Mouse (Mus musculus) midbrain, embryonic 13.5 days (tissue): Measurements from ENCODE around the gene Klf16. TPM values are rescaled to one million over a fixed set of nuclear protein-coding genes. Genes with fewer than 3 reads are reported as not detected.

ENCODE experiments used
- ATAC-seq: fragments of 200-750 bp; cut with Nextera tagmentation; 2 replicates; pipeline ENCODE4 v1.8.0; 2017; ENCODE audit warnings: mild to moderate bottlenecking, moderate TSS enrichment, moderate library complexity
- H3K27ac ChIP-seq: fragments of 300-500 bp; sonication (generic); 2 replicates; pipeline ENCODE4 v1.5.1; 2015; ENCODE audit warnings: inconsistent platforms, mild to moderate bottlenecking, moderate library complexity
- H3K27me3 ChIP-seq: fragments of 300-500 bp; sonication (generic); 2 replicates; pipeline ENCODE4 v1.6.1; 2015; ENCODE audit warnings: mild to moderate bottlenecking, inconsistent platforms
- H3K36me3 ChIP-seq: fragments of 300-500 bp; sonication (generic); 2 replicates; pipeline ENCODE4 v1.6.1; 2015; ENCODE audit warnings: mild to moderate bottlenecking, inconsistent platforms
- H3K4me1 ChIP-seq: fragments of 300-500 bp; sonication (generic); replicated peaks from 2 replicates; pipeline ENCODE4 v1.6.1; 2015; ENCODE audit warnings: inconsistent platforms
- H3K4me2 ChIP-seq: fragments of 300-500 bp; sonication (generic); replicated peaks from 2 replicates; pipeline ENCODE4 v1.6.1; 2015; ENCODE audit warnings: moderate library complexity, mild to moderate bottlenecking, inconsistent platforms
- H3K4me3 ChIP-seq: fragments of 300-500 bp; sonication (generic); replicated peaks from 2 replicates; pipeline ENCODE4 v1.5.1; 2015; ENCODE audit warnings: mild to moderate bottlenecking, inconsistent platforms
- H3K9ac ChIP-seq: fragments of 300-500 bp; sonication (generic); replicated peaks from 2 replicates; pipeline ENCODE4 v1.6.1; 2015; ENCODE audit warnings: mild to moderate bottlenecking, inconsistent platforms
- H3K9me3 ChIP-seq: fragments of 300-500 bp; sonication (generic); 2 replicates; pipeline ENCODE4 v1.6.1; 2016; ENCODE audit warnings: mild to moderate bottlenecking, inconsistent platforms
- WGBS: fragments of 180-500 bp; shearing (Covaris S2); methylation state at CpG from one replicate; pipeline ENCODE4 v1.1.7; 2015; 5-methylcytosine and 5-hydroxymethylcytosine counted together
- polyA plus RNA-seq: library from polyadenylated mRNA; unstranded; fragments of >200 nt; fragmentation: Nextera tagmentation; extraction: Ambion mirVana; gene quantifications from 2 replicates; pipeline ENCODE4 v1.2.1, GENCODE M21; 2015

Klf16 gene
- polyA plus RNA-seq, 1 experiment from 2014 or later = 4.5 TPM

- ATAC-seq = no peak
- Histone ChIP-seq H3K36me3 (peaks cover 38% of the 10 kb centered on the region), H3K9ac (no peak overlapping the region), H3K9me3 (no peaks in the 10 kb centered on the region), H3K27ac (no peak overlapping the region), H3K4me3 (no peak overlapping the region), H3K4me1 (peaks cover 30% of the 10 kb centered on the region), H3K27me3 (no peaks in the 10 kb centered on the region), H3K4me2 (no peak overlapping the region)
- 90% methylated on average over 5 of the region's 5 CpGs for WGBS
Observed at GRCm38 (mm10) chr10:80583047-80583446, 5.9 kb upstream of the Klf16 start.

GRCm38 (mm10) chr10:80578911-80579310 is 1.8 kb upstream of the Klf16 start:
- no peaks in the 10 kb centered on the region for H3K9me3 ChIP-seq
- peak overlapping the region; percentile 95; the same call in 1 of the 2 replicates for H3K4me2 ChIP-seq
- H3K27me3 ChIP-seq = no peaks in the 10 kb centered on the region
- peaks cover 11% of the 10 kb centered on the region for H3K36me3 ChIP-seq
- WGBS = 5% methylated on average over 8 of the region's 8 CpGs
- H3K9ac ChIP-seq = no peak overlapping the region
- H3K4me3 ChIP-seq = no peak overlapping the region
- no peak overlapping the region for H3K27ac ChIP-seq
- ATAC-seq = no peak
- H3K4me1 ChIP-seq = peaks cover 44% of the 10 kb centered on the region

- WGBS = under 1% methylated on average over 29 of the region's 29 CpGs
- Histone ChIP-seq H3K9ac (peak overlapping the region; percentile 84), H3K4me3 (peak overlapping the region; percentile 75), H3K4me2 (peak overlapping the region; percentile 95), H3K4me1 (peaks cover 51% of the 10 kb centered on the region), H3K27me3 (no peaks in the 10 kb centered on the region), H3K9me3 (no peaks in the 10 kb centered on the region), H3K27ac (peak overlapping the region; percentile 82), H3K36me3 (peaks cover 4% of the 10 kb centered on the region; the same call in 1 of the 2 replicates)
- peak; percentile 41 for ATAC-seq
Observed at GRCm38 (mm10) chr10:80578131-80578750, 1.1 kb upstream of the Klf16 start.

GRCm38 (mm10) chr10:80576351-80577194 is 548 bp downstream of the Klf16 start:
- Histone ChIP-seq H3K27me3 (no peaks in the 10 kb centered on the region), H3K36me3 (no peaks in the 10 kb centered on the region), H3K4me1 (peaks cover 58% of the 10 kb centered on the region), H3K9ac (peak overlapping the region; percentile 84), H3K27ac (peak overlapping the region; percentile 82), H3K4me3 (peak overlapping the region; percentile 75), H3K4me2 (peak overlapping the region; percentile 95), H3K9me3 (no peaks in the 10 kb centered on the region)
- ATAC-seq = no peak; the same call in 1 of the 2 replicates
- WGBS = under 1% methylated on average over 89 of the region's 96 CpGs

GRCm38 (mm10) chr10:80575925-80576324 is 1.2 kb downstream of the Klf16 start:
- ATAC-seq = no peak
- peaks cover 65% of the 10 kb centered on the region for H3K4me1 ChIP-seq
- H3K27me3 ChIP-seq = no peaks in the 10 kb centered on the region
- peak overlapping the region; percentile 95 for H3K4me2 ChIP-seq
- peak overlapping the region; percentile 84 for H3K9ac ChIP-seq
- no peak overlapping the region for H3K27ac ChIP-seq
- 15% methylated on average over 17 of the region's 17 CpGs for WGBS
- no peaks in the 10 kb centered on the region for H3K36me3 ChIP-seq
- H3K4me3 ChIP-seq = peak overlapping the region; percentile 75
- H3K9me3 ChIP-seq = no peaks in the 10 kb centered on the region

GRCm38 (mm10) chr10:80574896-80575295 is 2.2 kb downstream of the Klf16 start:
- Histone ChIP-seq H3K4me1 (peaks cover 74% of the 10 kb centered on the region), H3K9me3 (no peaks in the 10 kb centered on the region), H3K9ac (peak overlapping the region; percentile 84; the same call in 1 of the 2 replicates), H3K4me2 (0 out of 2 replicates have a peak overlapping the region, but pooled peaks have one; percentile 95), H3K27me3 (no peaks in the 10 kb centered on the region), H3K4me3 (0 out of 2 replicates have a peak overlapping the region, but pooled peaks have one; percentile 75), H3K36me3 (no peaks in the 10 kb centered on the region), H3K27ac (no peak overlapping the region)
- no peak for ATAC-seq
- 74% methylated on average over 3 of the region's 3 CpGs for WGBS

GRCm38 (mm10) chr10:80573944-80574343 is 3.2 kb downstream of the Klf16 start:
- ATAC-seq = no peak
- Histone ChIP-seq H3K27ac (no peak overlapping the region), H3K9me3 (no peaks in the 10 kb centered on the region), H3K9ac (peak overlapping the region; percentile 51), H3K4me1 (peaks cover 76% of the 10 kb centered on the region), H3K27me3 (no peaks in the 10 kb centered on the region), H3K4me2 (0 out of 2 replicates have a peak overlapping the region, but pooled peaks have one; percentile 12), H3K36me3 (no peaks in the 10 kb centered on the region), H3K4me3 (no peak overlapping the region)
- 53% methylated on average over 9 of the region's 9 CpGs for WGBS

- ATAC-seq = no peak
- 89% methylated on average over 2 of the region's 2 CpGs for WGBS
- Histone ChIP-seq H3K27ac (no peak overlapping the region), H3K4me1 (peaks cover 69% of the 10 kb centered on the region), H3K9me3 (no peaks in the 10 kb centered on the region), H3K36me3 (peaks cover 10% of the 10 kb centered on the region; the same call in 1 of the 2 replicates), H3K4me3 (no peak overlapping the region), H3K9ac (no peak overlapping the region), H3K27me3 (no peaks in the 10 kb centered on the region), H3K4me2 (no peak overlapping the region)
Observed at GRCm38 (mm10) chr10:80572477-80572876, 4.6 kb downstream of the Klf16 start.

- Histone ChIP-seq H3K4me3 (peak overlapping the region; percentile 20), H3K9me3 (no peaks in the 10 kb centered on the region), H3K27ac (0 out of 2 replicates have a peak overlapping the region, but pooled peaks have one; percentile 35), H3K36me3 (peaks cover 10% of the 10 kb centered on the region; the same call in 1 of the 2 replicates), H3K27me3 (no peaks in the 10 kb centered on the region), H3K4me1 (peaks cover 75% of the 10 kb centered on the region), H3K4me2 (peak overlapping the region; percentile 40), H3K9ac (peak overlapping the region; percentile 63)
- WGBS = 19% methylated on average over 30 of the region's 30 CpGs
- peak; percentile 6; the same call in 1 of the 2 replicates for ATAC-seq
Observed at GRCm38 (mm10) chr10:80570871-80571836, 6.0 kb downstream of the Klf16 start.

- no peak for ATAC-seq
- no peak overlapping the region for H3K27ac ChIP-seq
- 95% methylated on average over 10 of the region's 10 CpGs for WGBS
- H3K4me2 ChIP-seq = peak overlapping the region; percentile 40
- 0 out of 2 replicates have a peak overlapping the region, but pooled peaks have one; percentile 20 for H3K4me3 ChIP-seq
- no peaks in the 10 kb centered on the region for H3K27me3 ChIP-seq
- H3K9me3 ChIP-seq = no peaks in the 10 kb centered on the region
- peaks cover 72% of the 10 kb centered on the region for H3K4me1 ChIP-seq
- H3K9ac ChIP-seq = peak overlapping the region; percentile 63; the same call in 1 of the 2 replicates
- H3K36me3 ChIP-seq = peaks cover 10% of the 10 kb centered on the region; the same call in 1 of the 2 replicates
Observed at GRCm38 (mm10) chr10:80570419-80570818, 6.7 kb downstream of the Klf16 start.

- Histone ChIP-seq H3K4me2 (no peak overlapping the region), H3K9me3 (no peaks in the 10 kb centered on the region)
Observed at GRCm38 (mm10) chr10:80569664-80570066, 7.5 kb downstream of the Klf16 start.

More at GRCm38 (mm10) chr10:80569664-80570066, 7.5 kb downstream of the Klf16 start:
- H3K4me1 ChIP-seq = peaks cover 64% of the 10 kb centered on the region
- H3K27me3 ChIP-seq = no peaks in the 10 kb centered on the region
- 39% methylated on average over 10 of the region's 10 CpGs for WGBS
- no peak overlapping the region for H3K27ac ChIP-seq
- H3K9ac ChIP-seq = no peak overlapping the region
- H3K4me3 ChIP-seq = no peak overlapping the region
- no peak for ATAC-seq
- H3K36me3 ChIP-seq = peaks cover 10% of the 10 kb centered on the region; the same call in 1 of the 2 replicates
